Mouse (Mus musculus): ENCODE measurements around the gene Zmym5.
"Not testable (repeated sequence)": the region's sequence is repeated elsewhere in the genome, so short reads cannot be mapped to it uniquely, and the experiment has no call there.

Zmym5 gene

DNA sequence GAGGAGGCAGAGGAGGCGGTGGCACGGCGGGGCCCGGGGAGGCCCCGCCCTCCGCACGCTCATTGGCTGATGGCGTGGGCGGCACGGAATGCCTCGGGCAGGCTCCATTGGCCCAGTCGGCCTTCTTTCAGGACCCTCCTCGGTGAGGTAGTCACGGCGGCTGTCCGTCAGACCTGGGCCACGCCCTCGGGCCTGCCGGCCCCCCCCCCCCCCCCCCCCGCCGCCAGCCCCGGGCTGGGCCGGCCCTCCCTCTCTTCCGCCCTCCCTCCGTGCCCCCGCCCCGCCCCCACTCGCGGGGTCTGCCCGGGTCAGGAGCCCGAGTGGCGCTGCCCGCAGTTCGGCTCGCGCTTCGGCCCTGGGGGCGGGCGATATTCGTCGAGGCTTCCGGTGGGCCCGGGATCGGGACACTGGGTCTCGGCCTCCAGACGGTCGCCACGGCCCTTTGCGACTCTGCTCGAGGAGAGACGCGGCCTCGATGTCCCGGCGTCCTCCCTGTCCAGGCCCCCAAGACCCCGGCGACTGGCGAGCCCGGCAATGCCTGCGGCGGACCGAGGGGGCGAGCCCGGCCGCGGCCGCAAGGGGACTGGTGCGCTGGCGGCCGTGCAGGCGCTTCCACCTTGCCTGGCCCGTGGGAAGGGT lies at the start of gene Zmym5:
Gene Zmym5, minus strand, starts transcription at position 16 of the 639 bp plus-strand sequence.
- DNase-seq (ENCODE audit: low spot score) = peak; percentile 94

DNA sequence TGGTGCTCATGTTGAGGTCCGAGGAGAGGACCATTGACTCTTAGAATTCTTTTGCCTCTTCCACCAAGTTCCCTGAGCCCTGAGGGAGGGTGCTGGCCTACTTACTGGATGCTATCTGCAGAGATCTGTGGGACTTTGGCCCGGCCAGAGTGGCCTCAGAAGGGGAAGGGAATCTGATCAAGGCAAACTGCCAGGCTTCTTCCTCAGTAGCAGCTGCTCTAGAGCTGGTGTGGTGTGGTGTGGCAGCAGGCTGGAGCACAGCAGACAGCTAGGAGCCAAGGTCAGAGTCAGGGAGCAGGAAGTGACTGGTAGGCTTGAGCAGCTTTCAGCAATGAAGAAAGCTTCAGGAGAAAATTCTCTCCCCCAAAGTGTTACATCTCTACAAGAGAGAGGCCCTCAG lies 38.2 kb upstream of the Zmym5 start:
- DNase-seq (ENCODE audit: low spot score) = no peak

DNA sequence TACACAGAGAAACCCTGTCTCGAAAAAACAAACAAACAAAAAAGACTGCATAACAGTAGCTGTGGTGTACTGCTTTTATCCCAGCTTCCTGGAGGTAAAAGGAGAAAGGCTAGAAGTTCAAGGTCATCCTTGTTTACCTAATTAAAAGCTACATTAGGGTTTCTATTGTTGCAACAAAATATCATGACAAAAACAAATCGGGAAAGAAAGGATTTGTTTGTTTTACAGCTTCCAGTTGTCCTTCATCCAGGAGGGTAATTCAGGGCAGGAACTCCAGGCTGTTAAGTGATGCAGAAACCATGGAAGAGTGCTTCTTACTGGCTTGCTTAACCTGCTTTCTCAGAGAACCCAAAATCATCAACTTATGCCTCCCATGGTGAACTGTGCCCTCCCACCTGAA lies 36.8 kb upstream of the Zmym5 start:
- no peak for DNase-seq (ENCODE audit: low spot score)

DNA sequence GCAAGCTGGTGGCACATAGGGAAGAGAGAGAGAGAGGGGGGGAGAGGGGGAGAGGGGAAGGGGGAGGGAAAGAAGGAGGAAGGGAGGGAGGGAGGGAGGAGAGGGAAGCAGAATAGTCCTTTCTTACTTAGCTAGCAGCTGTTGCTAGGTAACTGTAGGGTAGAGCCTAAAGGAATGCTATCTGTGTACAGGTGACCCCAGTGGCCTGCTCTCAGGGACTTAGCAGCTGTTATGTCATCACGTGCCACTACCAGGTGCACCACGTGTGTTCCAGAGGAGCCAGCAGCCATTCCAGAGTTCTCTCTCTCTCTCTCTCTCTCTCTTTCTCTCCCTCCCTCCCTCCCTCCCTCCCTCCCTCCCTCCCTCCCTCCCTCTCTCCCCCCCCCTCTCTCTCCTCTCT lies 33.0 kb upstream of the Zmym5 start:
- DNase-seq (ENCODE audit: low spot score) = no peak

DNA sequence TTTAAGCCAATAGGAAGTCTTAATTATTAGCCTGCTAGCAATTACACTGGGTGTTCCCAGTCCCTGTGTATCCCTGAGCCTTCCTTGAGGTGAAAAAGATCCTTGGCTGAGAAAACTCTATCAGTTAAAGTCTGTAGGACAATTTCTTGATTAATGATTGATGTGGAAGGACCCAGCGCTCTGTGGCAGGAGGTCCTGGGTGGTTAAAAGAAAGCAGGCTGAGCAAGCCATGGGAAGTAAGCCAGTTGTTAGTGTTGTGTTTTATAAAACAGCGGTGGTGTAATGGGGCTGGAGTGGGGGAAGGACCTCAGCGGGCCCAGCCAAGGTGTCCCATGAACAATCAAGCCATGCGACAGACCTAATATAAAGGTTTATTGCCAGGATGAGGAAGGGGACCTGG lies 32.5 kb upstream of the Zmym5 start:
- DNase-seq (ENCODE audit: low spot score) = no peak

DNA sequence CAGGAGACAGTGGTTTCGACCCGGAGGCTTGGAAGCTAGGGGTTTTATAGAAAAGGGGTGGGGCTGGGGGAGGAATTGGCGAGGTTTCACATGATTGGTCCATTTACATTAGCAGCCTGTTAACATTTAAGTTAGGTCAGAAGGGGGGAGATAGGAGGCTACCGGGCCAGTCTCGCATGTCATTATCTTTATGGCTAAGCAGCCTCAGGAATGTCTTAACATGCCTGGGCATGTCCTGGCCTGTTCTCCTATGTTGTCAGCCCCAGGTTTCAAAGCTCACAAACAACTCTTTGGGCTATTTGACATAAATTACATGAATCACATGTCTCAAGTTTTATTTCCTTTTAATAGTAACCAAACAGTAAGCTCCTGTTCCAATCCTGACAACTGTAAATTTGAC lies 23.1 kb upstream of the Zmym5 start:
- not testable (repeated sequence) for DNase-seq (ENCODE audit: low spot score)

DNA sequence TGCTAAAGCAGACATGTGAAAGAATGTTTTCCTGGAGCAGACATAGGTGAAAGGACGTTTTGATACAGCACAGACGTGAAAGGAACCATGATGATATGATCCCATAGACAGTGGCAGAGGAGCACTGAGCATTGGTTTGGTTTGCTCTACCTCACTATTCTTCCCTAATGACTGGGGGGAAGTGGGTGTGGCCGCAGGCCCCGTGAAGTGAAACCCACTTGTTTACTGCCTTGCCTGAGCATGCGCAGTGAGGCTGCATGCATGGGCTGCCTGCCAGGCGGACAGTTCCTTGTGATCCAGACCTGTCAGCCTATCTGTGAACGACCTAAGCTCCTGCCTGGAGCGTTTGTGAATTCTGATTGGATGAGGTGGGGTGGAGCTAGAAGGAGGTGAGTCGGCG lies 21.7 kb upstream of the Zmym5 start:
- not testable (repeated sequence) for DNase-seq (ENCODE audit: low spot score)

DNA sequence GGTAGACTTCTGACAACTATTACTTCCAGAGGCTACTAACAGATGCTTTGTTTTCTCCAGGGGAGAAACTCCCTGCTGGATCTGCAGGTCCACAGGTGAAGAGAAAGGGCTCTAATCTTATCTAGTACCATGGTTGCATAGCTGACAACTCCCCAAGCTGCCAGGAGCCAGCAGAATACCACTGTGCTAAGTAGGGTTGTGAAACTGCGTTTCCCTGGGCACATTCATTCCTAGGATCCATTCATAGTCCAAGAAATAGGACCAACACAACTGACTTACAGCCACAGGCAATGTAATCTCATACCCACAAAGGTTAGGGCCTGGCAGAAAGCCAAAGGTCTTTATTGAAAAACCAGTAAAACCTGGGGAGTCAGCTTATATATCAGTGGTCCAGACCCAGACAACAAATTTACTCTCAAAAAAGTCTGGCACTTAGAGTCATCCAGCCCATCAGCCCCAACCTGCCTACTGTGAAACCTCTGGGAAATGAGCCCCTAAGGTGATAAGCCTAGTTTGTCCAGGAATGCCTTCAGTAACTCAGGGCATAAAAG lies 21.1 kb upstream of the Zmym5 start:
- no peak for DNase-seq (ENCODE audit: low spot score)

DNA sequence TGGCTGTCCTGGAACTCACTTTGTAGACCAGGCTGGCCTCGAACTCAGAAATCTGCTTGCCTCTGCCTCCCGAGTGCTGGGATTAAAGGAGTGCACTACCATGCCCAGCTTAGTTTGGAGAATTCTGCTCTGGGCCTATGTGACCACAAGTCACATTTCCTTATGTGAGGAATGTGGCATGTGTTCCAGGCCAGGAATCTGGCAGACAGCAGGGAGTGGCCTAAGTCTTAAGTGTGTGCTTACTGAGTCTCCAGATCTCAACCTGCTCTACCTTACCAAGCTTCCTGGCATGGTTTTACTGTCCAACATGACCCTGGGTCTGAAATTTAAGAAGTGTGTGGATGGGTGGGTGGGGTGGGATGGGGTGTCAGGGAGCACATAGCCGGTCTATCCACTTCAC lies 20.6 kb upstream of the Zmym5 start:
- no peak for DNase-seq (ENCODE audit: low spot score)

DNA sequence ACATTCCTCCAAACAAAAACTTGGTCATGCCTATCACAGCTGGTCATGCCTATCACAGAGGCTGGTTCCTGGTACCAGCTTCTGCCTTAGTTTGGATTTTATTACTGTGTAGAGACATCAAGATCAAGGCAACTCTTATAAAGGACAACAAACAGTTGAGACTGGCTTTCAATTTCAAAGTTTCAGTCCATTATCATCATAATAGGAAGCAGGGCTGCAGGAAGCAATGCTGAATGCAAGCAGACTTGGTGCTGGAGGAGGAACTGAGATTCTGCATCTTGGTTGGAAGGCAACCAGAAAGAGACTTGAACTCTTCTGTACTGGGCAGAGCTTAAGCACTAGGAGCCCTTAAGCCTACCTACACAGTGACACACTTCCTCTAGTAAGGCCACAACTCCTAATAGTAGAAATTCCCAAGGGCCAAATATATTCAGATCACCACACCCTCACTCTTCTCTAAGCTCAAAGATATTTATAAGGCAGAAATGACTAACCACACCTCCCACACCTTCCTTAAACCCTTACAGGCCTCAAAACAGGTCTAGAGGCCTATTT lies 19.1 kb upstream of the Zmym5 start:
- DNase-seq (ENCODE audit: low spot score) = no peak

DNA sequence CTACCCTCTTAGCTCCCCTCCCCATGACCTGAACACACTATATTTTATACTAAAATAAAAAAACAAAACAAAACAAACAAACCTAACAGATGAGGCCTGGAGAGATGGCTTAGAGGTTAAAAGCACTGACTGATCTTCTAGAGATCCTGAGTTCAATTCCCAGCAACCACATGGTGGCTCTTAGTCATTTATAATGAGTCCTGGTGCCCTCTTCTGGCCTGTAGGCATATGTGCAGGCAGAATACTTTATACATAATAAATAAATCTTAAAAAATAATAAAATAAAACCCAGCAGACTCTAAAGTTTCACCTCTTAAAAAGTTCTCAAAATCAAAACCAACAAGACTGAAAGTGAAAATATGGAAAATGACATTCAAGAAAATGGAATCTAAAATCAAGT lies 13.0 kb upstream of the Zmym5 start:
- DNase-seq (ENCODE audit: low spot score) = no peak

DNA sequence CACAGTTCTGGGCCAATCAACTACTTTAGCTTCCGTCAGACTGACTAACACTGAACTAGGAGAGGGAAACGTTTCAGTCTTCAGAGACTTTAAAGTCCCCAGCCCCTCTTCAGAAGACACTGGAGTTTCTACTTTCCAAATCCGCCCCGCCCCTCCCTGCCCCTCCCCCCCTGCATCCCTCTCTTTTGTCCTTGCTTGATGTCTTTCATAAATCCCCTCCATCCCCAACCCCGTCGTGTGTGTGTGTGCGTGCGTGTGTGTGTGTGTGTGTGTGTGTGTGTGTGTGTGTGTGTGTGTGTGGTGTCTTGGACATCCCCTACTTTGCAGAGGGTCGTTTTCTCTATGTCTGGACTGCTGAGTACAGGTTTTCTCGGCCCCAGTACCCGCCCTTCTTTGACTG lies 6.1 kb upstream of the Zmym5 start:
- no peak for DNase-seq (ENCODE audit: low spot score)

DNA sequence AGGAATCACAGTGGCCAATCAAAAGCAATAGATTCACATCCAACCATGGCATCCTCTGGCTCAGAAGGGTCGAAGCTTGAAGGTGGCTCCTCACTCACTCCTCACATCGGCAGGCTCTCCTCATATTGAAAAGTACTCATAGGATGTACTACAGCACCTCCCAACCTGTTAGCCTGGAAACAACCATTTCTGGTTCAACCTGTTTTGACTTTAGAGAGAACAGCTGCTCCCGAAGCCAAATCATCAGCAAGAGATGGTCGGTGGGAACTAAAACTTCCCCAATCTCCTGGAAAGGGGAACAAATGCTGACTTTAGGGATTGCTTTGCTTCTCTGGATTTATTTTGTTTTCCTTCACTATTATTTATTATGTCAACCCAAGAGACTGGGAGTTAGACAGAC lies 5.6 kb upstream of the Zmym5 start:
- no peak for DNase-seq (ENCODE audit: low spot score)

DNA sequence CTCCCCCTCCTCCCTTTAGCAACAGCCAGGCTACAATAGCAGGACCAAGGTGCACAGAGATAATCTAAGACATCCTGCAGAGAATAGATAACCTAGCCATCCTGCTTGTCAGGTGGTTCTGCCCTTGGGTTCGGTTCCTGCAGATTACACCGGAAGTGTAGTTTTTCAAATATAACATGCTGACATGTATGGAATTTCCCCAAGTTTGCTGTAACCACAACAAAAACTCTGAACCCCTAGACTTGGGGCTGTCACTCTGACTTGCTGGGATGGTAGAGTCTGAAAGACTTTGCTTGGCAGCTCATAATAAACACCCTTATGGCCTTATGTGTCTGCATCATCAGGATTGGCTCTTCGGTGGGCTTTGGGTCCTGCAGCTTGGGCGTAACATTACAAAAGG lies 5.0 kb upstream of the Zmym5 start:
- DNase-seq (ENCODE audit: low spot score) = no peak

DNA sequence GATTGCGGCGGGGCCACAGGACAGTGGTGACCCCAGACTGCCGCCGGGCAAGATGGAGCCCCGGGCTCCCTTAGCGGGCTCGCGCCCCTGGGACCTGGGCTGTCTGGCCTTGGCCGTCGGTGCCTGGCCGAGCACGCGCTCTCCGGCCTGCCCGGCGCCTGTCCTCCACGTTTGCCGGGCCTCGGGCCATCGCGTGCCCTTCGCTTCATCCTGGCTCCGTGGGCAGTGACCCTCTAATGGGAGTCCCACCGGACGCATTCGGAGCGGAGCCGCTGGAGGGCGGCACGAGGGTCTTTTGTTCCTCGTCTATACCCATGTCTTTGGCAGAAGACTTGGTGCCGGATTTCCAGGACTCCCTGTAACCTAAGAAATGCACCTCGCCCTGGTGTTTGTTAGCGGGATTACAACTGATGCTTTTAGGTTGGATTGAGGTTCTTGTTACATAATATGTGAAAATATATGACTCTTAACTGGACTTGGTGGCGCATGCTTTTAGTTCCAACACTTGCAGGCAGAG lies 1.1 kb upstream of the Zmym5 start:
- peak; percentile 88 for DNase-seq (ENCODE audit: low spot score)

DNA sequence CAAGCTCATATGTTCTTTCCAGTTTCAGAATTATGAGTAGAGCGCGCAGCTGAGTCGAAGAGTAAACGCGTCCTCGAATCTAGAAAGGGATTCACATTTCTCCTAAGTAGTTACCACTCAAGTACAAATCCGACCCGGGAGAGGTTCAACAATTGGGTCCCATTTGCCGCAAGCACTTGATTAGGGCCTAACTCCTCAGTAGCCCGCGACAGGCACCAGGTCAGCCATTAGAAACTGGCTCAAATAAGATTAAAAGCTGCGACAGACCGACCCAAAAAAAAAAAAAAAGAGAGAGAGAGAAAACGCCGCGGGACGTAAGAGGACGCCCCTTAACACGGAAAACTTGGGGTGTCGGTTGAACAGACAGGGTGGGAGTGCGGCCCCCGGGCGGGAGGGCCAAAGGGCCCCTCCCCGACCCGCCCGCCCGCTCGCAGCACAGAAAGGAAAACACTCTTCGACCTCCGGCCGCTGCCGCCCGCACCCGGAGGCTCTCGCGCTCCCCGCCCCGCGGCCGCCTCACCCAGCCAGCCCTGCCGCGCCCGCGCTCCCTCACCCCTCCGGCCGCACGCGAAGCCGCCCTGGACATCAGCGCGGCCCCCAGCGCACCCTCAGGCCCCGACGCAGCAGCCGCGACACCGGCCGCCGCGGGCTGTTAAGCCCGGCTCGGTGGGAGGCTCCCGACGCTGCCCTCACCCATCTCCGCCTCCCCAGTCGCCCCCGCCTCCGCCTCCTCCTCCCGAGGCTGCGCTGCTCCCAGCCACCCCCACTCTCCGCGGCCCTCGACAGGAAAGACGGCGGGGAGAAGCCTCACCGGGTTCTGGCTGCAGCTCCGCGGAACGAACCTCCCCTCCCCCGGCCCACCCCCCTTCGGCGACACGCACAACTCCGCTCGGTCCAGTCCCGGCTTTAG lies 480 bp downstream of the Zmym5 start:
- DNase-seq (ENCODE audit: low spot score) = not testable (repeated sequence)

DNA sequence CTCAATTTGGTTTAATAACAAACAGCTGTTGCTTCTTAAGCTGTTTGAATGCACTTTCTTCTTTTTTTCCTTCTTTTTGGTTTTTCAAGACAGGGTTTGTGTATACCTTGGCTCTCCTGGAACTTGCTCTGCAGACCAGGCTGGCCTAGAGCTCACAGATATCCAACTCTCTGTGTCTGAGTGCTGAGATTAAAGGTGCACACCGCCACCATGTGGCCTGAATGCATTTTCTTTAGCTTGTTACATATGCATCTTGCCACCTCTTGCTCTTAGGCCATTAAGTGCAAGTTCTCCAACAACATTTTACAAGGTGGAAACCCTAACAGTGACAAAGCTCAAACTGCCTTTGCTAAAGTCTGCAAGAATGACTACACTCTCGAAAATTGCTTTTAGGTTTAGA lies 18.3 kb downstream of the Zmym5 start:
- DNase-seq (ENCODE audit: low spot score) = peak; percentile 40

DNA sequence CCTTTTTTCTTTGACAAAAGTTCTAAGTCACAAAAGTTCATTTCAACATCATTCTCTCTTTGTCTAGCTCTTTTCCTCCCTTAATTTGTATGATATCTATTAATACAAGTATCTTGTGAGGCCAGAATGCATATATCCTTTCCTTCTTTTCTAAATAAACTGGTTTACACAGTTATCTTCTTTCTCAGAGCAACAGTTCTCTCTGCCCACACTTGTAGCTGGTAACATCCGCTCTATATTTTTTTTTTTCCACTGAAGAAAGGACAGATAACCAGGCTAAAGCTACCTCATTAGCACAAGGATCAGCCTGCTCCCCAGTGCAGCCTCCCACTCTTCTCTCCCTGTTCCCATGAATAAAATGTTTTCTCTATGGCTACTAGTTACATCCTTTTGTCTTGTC lies 26.9 kb downstream of the Zmym5 start:
- no peak for DNase-seq (ENCODE audit: low spot score)

DNA sequence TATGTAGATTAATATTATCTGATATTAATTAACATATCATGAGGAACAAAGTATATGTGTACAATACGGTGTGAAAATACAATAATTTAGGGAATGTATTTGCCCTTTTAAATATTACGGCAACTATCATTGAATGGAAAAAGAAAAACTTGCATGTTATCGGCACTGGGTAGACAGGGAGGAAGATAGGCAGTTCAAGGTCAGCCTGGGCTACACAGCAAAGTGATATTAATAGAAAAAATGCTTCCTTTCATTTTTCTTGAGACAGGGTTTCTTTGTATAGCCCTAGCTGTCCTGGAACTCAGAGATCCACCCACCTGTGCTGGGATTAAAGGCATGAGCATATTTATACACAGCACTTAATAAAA lies 32.6 kb downstream of the Zmym5 start:
- DNase-seq (ENCODE audit: low spot score) = no peak

DNA sequence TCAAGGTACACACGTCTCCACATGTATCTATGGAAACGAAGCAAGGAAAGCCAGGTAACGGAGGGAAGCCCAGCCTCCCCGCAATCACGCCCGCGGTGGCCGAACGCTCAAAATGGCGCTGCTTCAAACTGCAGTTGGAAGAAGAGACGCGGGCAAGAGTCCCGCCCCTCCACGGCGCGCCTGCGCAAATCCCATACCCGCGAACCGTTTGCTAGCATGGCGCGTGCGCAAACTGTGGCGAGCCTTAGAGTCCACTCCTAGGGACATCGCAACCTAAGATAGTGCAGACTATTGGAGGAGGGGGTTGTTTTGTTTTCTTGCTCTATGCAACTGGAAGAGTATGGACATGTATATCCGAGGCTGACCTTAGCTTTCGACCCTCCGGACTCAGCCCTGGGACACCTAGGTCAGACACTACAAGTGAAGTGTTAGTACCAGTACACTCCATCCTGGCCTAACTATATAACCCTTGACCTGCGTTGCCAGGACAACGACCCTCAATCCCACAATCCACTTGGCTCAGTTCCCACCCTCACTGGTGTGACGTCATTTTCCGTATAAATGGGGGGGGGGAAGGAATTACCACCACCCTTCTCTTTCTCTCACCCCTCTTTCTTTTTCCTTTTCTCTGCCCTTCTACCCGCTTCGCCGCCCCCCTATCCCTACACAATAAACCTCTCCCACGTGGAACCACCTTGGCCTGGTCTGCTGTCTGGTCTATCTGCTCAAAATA lies 33.1 kb downstream of the Zmym5 start, which contains the start of gene Pspc1:
Gene Pspc1, minus strand, starts transcription at position 117 of the 733 bp plus-strand sequence.
- peak; percentile 97 for DNase-seq (ENCODE audit: low spot score)

DNA sequence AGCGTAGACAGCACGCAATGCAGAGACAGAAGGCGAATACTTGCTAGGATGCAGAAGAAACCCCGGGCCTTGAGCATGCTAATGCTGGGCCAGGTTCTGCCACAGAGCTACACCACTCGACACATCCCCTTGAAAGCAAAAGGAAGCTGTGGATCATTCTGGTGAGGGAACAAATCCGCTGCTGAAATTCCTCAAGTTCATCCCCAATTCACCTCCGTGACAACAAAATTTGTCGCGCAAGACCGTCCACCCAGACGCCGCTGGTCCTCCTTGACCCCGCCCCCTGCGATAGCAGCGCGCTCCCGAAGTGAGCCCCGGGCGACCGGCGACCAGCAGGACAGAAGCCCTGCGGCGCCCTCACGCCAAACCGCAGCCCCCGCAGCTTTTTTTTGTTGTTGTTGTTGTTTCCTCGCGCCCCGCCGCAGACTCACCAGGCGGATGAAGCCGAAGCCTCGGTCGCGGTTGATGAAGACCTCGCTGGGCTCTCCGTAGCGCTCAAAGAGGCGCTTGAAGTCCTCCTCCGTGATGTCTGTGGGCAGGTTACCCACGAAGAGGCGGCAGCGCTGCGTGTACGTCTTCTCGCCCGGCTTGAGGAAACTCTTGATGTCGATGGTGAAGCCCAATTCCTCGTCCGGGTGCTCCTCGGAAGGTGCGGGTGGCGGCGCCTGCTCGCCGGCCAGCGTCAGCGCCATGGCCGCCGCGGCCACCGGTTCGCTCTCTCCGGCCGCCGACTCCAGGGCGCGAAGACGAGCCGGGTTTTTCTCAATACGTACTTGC lies 34.0 kb downstream of the Zmym5 start:
- DNase-seq (ENCODE audit: low spot score) = peak; percentile 54
